Mouse (Mus musculus) thymus, postnatal 10 days (tissue): ENCODE results near the gene Phykpl.

Experiments
- DNase-seq, 2 experiments: peaks; one replicate each; pipeline ENCODE4 v3.0.0; 2021; ENCODE audit warnings: low spot score in 2 of 2

The Phykpl gene

DNA sequence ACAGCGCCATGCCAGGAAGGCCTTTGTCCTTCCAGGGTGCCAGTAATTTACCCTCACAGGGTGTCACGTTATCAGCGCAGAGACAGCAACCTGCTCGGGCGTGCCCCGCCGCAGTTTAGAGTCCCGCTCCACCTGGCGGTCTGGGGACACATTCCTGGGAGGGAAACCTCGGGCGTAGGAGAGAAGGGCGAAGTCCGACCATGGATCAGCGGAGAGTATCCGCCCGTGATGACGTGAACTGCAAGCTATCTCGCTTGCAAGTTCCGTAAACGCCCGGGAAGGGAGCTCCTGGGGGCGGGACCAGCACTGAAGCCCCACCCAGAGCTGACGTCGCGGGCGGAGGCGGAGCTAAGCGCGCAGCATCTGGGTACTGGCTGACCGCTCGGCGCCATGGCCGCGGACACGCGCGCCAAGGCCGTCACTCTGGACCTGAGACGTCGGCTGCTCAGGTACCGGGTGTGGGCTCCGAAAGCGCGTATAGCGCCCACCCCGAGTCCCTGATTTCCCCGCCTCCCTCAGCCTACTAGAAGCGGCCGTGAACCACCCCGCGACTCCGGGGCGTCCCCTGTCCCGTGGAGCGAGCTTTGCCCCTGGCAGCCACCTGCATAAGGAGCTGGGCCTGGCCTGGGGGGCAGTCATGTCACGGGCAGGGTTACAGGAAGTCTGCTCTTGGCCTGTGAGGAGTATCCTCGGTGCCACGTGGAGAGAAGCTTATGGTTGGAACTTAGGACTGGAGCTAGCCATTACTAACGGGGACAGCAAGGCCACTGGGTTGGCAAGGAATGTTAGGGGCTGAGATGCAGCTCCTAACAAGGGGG is at the start of gene Phykpl:
Gene Phykpl, plus strand, starts transcription at position 327 of the 818 bp plus-strand sequence.
- DNase-seq: peak; percentile 87 to 93

DNA sequence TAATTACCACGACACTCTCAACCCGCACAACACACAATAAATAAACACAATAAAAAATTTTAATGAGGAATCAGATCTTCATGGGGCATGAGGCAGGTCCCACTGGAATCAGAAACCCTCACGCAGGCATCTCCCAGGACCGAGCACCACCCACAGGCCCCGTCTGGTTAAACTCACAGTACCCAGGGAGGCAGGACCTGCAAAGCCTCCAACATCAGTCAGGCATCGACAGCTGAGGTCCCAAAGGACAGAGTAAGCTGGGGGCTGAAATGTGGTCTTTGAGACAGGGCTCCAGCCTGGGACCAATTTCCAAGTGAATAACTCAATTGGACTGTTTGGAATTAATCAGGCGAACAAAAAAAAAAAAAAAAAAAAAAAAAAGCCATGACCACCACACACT is 46.2 kb upstream of the Phykpl start:
- no peak for DNase-seq

- DNase-seq: no peak
Observed at GRCm38 (mm10) chr11:51538919-51539758, 45.4 kb upstream of the Phykpl start.

DNA sequence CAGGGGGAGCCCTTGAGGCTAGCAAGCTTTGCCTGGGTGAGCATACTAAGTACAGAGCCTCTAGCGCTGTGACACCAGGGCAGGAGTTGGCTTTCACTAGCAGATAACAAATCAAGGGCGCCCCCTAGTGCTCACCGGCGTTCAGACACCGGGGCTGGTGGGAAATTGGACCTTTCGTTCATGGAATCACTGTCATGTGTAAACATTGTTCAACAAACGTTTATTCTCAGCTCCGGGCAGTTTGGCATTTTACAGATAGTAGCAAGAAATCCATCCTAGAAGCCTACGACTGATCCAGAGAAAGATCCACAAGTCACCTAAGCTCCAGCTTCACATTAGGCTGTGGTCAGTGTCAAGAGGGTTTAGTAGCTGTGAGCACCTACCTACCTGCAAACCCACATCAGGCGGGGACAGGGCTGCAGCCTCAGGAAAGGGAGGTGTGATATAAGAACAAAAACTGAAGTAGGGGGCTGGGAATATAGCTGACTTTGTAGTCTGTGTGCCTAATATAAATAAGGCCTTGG is 44.7 kb upstream of the Phykpl start:
- DNase-seq: peak; percentile 89 to 99

GRCm38 (mm10) chr11:51542424-51542823 is 42.1 kb upstream of the Phykpl start:
- DNase-seq: no peak

DNA sequence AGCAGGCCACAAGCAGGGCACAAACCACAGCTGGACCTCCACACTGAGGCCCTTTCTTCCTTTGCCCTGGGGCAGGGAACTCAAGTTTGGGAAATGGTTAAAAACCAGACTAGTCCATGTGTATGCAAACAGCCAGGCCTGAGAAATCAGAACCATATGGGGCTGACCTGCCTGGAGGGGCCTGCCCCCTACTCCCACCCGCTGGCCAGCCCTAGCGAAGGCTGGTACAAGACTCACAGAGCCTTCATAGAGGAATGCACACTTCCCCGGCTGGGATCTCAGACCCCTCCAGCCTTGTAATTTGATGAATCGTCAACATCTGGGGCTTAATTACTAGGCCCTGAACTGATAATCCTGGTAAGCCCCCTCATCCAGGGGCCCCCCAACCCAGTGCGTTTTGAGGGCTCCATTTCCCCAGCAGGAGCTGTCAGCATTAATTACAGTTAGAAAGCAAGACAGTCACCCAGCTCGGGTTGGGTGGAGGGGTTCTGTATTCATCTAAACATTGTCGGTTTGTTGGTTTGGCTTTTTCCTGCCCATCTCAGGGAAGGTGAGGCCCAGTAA is 41.0 kb upstream of the Phykpl start:
- DNase-seq: no peak

DNA sequence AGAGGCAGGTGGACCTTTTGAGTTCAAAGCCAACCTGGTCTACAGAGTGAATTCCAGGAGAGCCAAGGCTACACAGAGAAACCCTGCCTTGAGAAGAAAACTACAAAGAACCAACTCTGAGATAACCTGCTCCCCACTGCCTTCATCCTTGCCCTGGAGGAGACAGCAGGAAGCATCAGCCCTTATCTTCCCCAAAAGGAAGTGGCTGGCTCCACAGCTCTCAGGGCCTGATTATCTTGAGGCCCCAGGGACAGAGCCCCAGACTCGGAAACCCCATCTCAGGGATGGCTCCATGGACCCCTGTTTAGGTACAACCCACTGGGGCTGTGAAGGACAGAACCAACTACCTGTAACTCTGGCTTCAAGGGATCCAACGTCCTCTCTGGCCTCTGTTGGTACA is 40.1 kb upstream of the Phykpl start:
- DNase-seq: no peak

DNA sequence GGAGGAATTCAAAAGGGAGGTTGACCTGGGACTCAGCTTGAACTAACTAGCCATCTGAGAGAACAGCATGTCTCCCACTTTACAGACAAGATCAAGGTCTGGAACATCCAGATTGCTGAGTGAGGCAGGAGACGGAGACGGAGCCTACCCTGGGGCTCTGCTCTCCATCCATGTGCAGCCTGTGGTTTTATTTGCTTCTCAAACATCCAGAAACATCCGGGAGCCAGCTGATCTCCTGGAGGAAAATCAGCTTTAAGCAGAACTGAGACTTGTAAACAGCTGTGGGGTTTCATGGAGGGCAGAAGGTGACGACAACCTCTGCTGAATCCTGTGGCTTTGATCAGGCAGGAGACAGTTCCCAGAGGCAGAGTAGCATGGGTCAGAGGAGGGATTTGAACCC is 38.7 kb upstream of the Phykpl start:
- no peak for DNase-seq

DNA sequence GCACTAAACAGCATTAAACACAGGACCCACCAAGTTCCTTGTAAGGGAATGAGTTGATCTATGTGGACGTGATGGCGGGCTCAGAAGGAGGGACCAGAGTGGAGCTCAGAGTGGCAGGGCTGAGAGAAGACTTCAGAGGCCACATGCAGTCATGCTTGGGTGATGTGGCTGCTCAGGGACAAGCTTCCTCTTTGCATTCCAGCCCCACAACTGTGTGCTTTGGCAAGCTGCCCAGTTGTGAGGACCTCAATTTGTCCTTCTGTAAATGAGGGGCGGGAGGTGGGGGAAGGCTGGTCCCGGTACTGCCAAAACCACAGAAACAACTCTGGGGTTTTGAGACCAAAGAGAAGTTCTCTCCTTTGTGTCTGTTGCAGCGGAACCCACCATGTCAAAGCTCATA is 33.3 kb upstream of the Phykpl start:
- no peak for DNase-seq

DNA sequence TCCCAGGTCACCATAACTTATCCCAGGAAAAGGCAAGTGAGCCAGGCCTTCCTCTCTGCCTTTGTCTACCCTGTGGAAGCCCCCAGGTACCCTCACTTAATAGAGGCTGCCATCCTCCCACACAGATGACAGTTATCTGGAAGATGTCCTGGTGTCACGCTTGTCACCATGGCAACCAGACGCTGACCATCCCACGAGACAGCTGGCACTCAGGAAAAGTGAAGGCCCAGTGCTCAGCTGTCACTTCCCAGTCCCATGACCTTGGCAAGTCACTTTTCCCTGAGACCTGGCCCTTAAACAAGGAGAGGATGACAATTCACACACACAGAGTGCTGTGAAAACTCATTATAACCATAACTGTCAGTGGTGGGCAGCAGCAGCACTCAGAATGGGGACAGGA is 32.5 kb upstream of the Phykpl start:
- no peak for DNase-seq

DNA sequence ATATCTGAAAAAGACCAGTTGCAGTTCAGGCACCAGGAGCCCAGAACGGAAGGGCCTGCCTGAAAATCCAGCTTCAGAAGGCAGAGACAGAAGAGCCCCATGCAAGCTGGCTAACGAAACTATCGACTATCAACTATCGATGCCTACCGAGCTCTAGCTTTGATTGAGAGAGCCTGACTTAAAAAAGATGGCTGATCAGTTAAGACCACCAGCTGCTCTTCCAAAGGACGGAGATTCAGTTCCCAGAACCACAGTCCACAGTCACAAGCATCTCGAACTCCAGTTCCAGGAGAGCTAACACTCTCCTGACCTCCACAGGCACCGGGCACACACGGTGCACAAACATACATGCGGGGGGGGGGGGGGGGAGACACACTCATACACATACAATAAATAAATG is 30.0 kb upstream of the Phykpl start:
- DNase-seq: no peak

- no peak for DNase-seq
Observed at GRCm38 (mm10) chr11:51555066-51555465, 29.5 kb upstream of the Phykpl start.

DNA sequence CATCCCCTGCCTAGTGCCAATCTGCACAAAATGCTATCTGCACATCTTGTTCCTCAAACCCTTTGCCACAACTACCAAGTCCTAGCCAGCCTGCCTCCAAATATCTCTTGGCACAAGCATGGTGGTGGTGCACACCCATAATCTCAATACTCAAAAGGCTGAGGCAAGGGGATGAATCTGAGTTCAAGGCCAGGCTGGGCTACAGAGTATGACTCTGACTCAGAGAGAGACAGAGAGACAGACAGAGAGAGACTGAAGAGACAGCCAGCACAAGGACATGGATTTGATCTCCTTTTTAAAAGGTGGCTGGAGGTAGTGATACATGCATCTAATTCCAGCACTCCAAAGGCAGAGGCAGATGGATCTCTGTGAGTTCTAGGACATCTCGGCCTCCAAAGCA is 21.3 kb upstream of the Phykpl start:
- no peak for DNase-seq

DNA sequence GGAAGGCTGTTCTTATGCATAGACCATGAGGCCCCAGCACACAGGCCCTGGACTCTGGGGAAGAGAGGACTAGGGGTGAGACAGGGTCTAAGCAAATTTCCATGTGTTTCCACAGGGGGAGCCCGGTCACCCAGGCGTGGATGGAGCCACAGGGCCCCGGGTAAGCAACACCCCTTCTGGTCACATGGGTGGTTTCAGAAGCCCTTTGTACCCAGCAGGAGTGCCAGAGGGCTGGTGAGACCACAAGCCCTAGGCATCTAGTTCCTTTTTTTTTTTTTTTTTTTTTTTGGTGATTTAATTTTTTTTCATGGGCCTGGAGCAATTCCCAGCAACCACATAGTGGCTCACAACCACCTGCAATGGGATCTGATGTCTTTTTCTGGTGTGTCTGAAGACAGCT is 19.5 kb upstream of the Phykpl start:
- DNase-seq: no peak

DNA sequence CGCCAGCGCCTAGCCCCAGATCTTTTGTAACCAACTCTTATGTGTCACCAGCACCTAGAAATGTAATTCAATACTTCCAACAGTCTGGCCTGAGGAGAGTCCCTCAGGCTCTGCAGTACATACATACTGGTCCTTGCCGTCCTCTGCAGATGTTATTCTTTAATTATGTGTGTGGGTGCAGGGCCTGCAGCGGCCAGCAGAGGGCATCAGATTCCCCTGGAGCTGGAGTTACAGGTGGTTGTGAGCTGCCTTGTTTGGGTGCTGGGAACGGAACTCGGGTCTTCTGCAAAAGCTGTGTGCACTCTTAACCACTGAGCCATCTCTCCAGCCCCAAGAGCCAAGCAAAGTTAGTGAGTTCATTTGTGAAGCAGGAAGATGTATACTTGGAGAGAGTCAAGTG is 18.6 kb upstream of the Phykpl start:
- no peak for DNase-seq

- DNase-seq: no peak
Observed at GRCm38 (mm10) chr11:51568801-51569200, 15.8 kb upstream of the Phykpl start.

GRCm38 (mm10) chr11:51576454-51576853 is 8.1 kb upstream of the Phykpl start:
- DNase-seq: no peak

DNA sequence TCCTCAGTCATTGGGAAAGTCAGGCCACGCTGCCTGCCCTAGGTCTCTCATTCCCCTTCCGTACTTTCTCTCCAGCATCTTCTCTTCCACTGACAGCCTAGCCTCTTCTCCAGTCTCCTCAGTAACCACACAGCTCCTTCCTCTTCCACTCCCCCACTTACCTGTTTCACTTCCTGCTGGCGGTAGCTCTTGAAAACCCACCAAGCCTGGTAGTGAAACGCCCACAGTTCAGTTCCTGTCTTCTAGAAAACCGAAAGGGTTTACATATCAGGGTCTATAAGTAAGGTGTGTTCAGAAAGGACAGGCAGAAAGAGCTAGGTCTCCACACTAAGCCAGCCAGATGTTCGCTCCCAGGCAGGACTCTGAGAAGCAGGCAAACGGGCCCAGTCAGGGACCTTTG is 7.0 kb upstream of the Phykpl start:
- peak; percentile 39 to 56 for DNase-seq

DNA sequence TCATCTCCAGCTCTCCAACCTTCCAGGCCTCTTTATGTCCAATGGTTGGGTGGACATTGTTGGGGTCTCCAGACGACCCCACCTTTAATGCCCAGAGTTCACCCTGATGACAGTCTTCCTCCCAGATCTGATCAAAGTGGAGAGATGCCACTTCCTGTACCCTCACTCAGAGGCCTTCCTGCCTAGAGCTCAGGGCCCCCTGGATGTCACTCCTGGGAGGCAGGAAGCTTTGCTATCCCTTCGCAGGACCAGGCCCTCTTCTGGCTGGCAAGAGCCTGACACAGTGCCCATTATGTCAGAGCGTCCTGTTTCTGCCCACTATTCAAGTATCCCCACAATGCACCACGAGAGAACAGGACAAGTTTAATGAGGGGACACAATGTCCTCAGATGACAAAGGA is 5.5 kb upstream of the Phykpl start:
- peak in 1 of 2 experiments; percentile 33 for DNase-seq

- peak; percentile 40 to 63 for DNase-seq
Observed at GRCm38 (mm10) chr11:51582713-51583112, 1.8 kb upstream of the Phykpl start.

GRCm38 (mm10) chr11:51584057-51584430 is 513 bp upstream of the Phykpl start:
- DNase-seq: no peak

GRCm38 (mm10) chr11:51585608-51586252 is 1.2 kb downstream of the Phykpl start:
- no peak for DNase-seq
